Mouse (Mus musculus): Measurements from ENCODE around the gene Edf1.

GRCm38 (mm10) chr2:25526510-25527302 lies 30.9 kb upstream of the Edf1 start:
- no peak for TF ChIP-seq CTCF (IDR thresholded peaks at IDR 0.05; ENCODE audit: extremely low read depth, insufficient read depth, insufficient read length, insufficient replicate concordance)
- no peak for TF ChIP-seq POLR2A (IDR thresholded peaks at IDR 0.05; ENCODE audit: low read depth, low read length)
